7 mouse cellular contexts compared by ENCODE assay signal in genomic region chr10:128913219-128913618, GRCm38 (mm10). TPM values are rescaled to one million over a fixed set of nuclear protein-coding genes. Genes with fewer than 3 reads are reported as not detected.
DNase-seq lines count a peak whose midpoint lies in the region; ATAC-seq lines count a peak whose summit lies in the region.

No protein-coding gene starts in this region.

- no peaks in the 10 kb centered on the region for H3K27me3 ChIP-seq in midbrain, embryonic 14.5 days (ENCODE audit: control insufficient read depth, insufficient read depth, low read length)

- H3K27ac ChIP-seq in midbrain, embryonic 14.5 days (replicated peaks; ENCODE audit: low read depth, low read length), result no peak overlapping the region

- no peak overlapping the region for H3K4me2 ChIP-seq in midbrain, embryonic 14.5 days (ENCODE audit: low read length)

- peak; percentile 94 for DNase-seq in ZHBTc4 (ENCODE audit: low read depth, low spot score)
- DNase-seq in cerebellum, adult 9-11 months, result peak; percentile 90
- DNase-seq in frontal cortex, adult 2 months (ENCODE audit: extremely low spot score in 1 of 2, low spot score in 1 of 2), result peak; percentile 78 to 97
- DNase-seq in hindlimb bud, embryonic 11.5 days (ENCODE audit: extremely low spot score, low read depth, low spot score), result peak; percentile 91
- DNase-seq in left cerebral cortex, postnatal 14 days (ENCODE audit: low spot score in 2 of 2), result peak; percentile 93 to 96
- DNase-seq in midbrain, embryonic 14.5 days, result peak; percentile 95
- DNase-seq in spleen, adult 18-20 months, result peak; percentile 57 to 83

- intact Hi-C loops in left cerebral cortex, postnatal 14 days (cut with DNase I), result no loop called here

- H3K36me3 ChIP-seq in midbrain, embryonic 14.5 days (ENCODE audit: control insufficient read depth, insufficient read depth, low read length), result peaks cover 13% of the 10 kb centered on the region; the same call in 1 of the 2 replicates

- peak; percentile 19; the same call in 1 of the 2 replicates for ATAC-seq in midbrain, embryonic 14.5 days (ENCODE audit: low FRiP score, low TSS enrichment)

- H3K9me3 ChIP-seq in midbrain, embryonic 14.5 days (ENCODE audit: control insufficient read depth, low read length), result no peaks in the 10 kb centered on the region

- WGBS in midbrain, embryonic 14.5 days, result 8% methylated on average over 5 of the region's 5 CpGs

- 0 out of 2 replicates have a peak, but pooled peaks cover 3% of the 10 kb centered on the region for H3K4me1 ChIP-seq in midbrain, embryonic 14.5 days (ENCODE audit: control insufficient read depth, insufficient read depth, low read length)

- no peak overlapping the region for H3K9ac ChIP-seq in midbrain, embryonic 14.5 days (replicated peaks; ENCODE audit: low read length)

- no peak overlapping the region for H3K4me3 ChIP-seq in midbrain, embryonic 14.5 days (replicated peaks; ENCODE audit: low read depth, low read length)

RNA-seq across cellular contexts. Expression of gene Rdh5, which starts 9.5 kb away (rescaled TPM):
- polyA plus RNA-seq in frontal cortex, adult 2 months (2012; rRNA removed), result 12.3 and 15.7 TPM in 2 replicates
- total RNA-seq in left cerebral cortex, postnatal 14 days (2021), result 1 to 10 TPM; 4.8 to 5.1 TPM
- polyA plus RNA-seq in midbrain, embryonic 14.5 days (2014; fragmentation: Nextera tagmentation; extraction: Ambion mirVana), result 11.6 and 15.2 TPM in 2 replicates

RNA-seq across cellular contexts. Expression of gene Bloc1s1, which starts 10.6 kb away (rescaled TPM):
- polyA plus RNA-seq in frontal cortex, adult 2 months (2012; rRNA removed), result 233 and 273 TPM in 2 replicates
- total RNA-seq in left cerebral cortex, postnatal 14 days (2021), result 10 to 100 TPM; 71.5 to 78.7 TPM
- 249 and 282 TPM in 2 replicates for polyA plus RNA-seq in midbrain, embryonic 14.5 days (2014; fragmentation: Nextera tagmentation; extraction: Ambion mirVana)

RNA-seq across cellular contexts. Expression of gene Cd63, which starts 12.4 kb away (rescaled TPM):
- polyA plus RNA-seq in frontal cortex, adult 2 months (2012; rRNA removed), result 82.7 and 95.6 TPM in 2 replicates
- total RNA-seq in left cerebral cortex, postnatal 14 days (2021), result 10 to 100 TPM; 55.4 to 61.0 TPM
- 120 and 138 TPM in 2 replicates for polyA plus RNA-seq in midbrain, embryonic 14.5 days (2014; fragmentation: Nextera tagmentation; extraction: Ambion mirVana)

RNA-seq across cellular contexts. Expression of gene Itga7, which starts 20.4 kb away (rescaled TPM):
- polyA plus RNA-seq in frontal cortex, adult 2 months (2012; rRNA removed), result 23.4 and 26.8 TPM in 2 replicates
- 10 to 100 TPM; 15.6 to 17.6 TPM for total RNA-seq in left cerebral cortex, postnatal 14 days (2021)
- polyA plus RNA-seq in midbrain, embryonic 14.5 days (2014; fragmentation: Nextera tagmentation; extraction: Ambion mirVana), result 3.4 and 4.9 TPM in 2 replicates

RNA-seq across cellular contexts. Expression of gene Gdf11, which starts 21.7 kb away (rescaled TPM):
- polyA plus RNA-seq in frontal cortex, adult 2 months (2012; rRNA removed), result 17.0 and 17.2 TPM in 2 replicates
- total RNA-seq in left cerebral cortex, postnatal 14 days (2021), result 10 to 100 TPM; 11.6 to 15.7 TPM
- 7.9 and 9.6 TPM in 2 replicates for polyA plus RNA-seq in midbrain, embryonic 14.5 days (2014; fragmentation: Nextera tagmentation; extraction: Ambion mirVana)
